Mouse (Mus musculus): Measurements from ENCODE around the gene 1700022I11Rik.

- TF ChIP-seq CTCF (IDR thresholded peaks at IDR 0.05; ENCODE audit: control insufficient read depth, insufficient read depth, insufficient read length) (no peak), CEBPB (IDR thresholded peaks at IDR 0.05; ENCODE audit: low read depth) (no peak), USF1 (IDR thresholded peaks at IDR 0.05; ENCODE audit: low read depth) (no peak), MAX (IDR thresholded peaks at IDR 0.05) (peak; percentile 61), MYOG (IDR thresholded peaks at IDR 0.05; ENCODE audit: control insufficient read depth, extremely low read depth, insufficient read length) (no peak)
Observed at GRCm38 (mm10) chr4:42949676-42950051, 19.7 kb upstream of the 1700022I11Rik start, which contains the start of gene Dnajb5.
